Mouse (Mus musculus) bone marrow macrophage, adult 2 months (primary cell): ENCODE data around the gene Itpr1. TPM values are rescaled to one million over a fixed set of nuclear protein-coding genes. Genes with fewer than 3 reads are reported as not detected.

Source experiments
- H3K27ac ChIP-seq: 2 replicates; pipeline ENCODE4 v1.5.1; 2012; ENCODE audit warnings: low read depth, low read length; ENCODE audit not compliant: insufficient read depth
- H3K4me1 ChIP-seq: 2 replicates; pipeline ENCODE4 v1.6.1; 2012; ENCODE audit warnings: low read length; ENCODE audit not compliant: control insufficient read depth, insufficient read depth
- H3K4me3 ChIP-seq: 2 replicates; pipeline ENCODE4 v1.5.1; 2012; ENCODE audit warnings: mild to moderate bottlenecking, low read length, moderate library complexity; ENCODE audit not compliant: insufficient read depth
- CTCF ChIP-seq: IDR thresholded peaks from 2 replicates; pipeline ENCODE4 v1.5.1; 2012; ENCODE audit warnings: low read depth, mild to moderate bottlenecking, low read length, moderate library complexity
- POLR2A ChIP-seq: IDR thresholded peaks from 2 replicates; pipeline ENCODE4 v1.6.1; 2012; ENCODE audit warnings: mild to moderate bottlenecking, low read depth, low read length, borderline replicate concordance
- polyA plus RNA-seq: library from polyadenylated mRNA; stranded (reverse); fragments of >200 nt; gene quantifications from 2 replicates; pipeline ENCODE4 v1.2.4, GENCODE M21; 2012; ENCODE audit not compliant: missing spikeins, insufficient read depth, insufficient read length

The Itpr1 gene
- polyA plus RNA-seq, 1 experiment = 10.9 TPM

GRCm38 (mm10) chr6:108456231-108457062 lies 243.6 kb downstream of the Itpr1 start:
- TF ChIP-seq POLR2A (no peak), CTCF (no peak)
- Histone ChIP-seq H3K4me1 (peaks cover 14% of the 10 kb centered on the region), H3K27ac (no peak overlapping the region), H3K4me3 (no peak overlapping the region)

DNA sequence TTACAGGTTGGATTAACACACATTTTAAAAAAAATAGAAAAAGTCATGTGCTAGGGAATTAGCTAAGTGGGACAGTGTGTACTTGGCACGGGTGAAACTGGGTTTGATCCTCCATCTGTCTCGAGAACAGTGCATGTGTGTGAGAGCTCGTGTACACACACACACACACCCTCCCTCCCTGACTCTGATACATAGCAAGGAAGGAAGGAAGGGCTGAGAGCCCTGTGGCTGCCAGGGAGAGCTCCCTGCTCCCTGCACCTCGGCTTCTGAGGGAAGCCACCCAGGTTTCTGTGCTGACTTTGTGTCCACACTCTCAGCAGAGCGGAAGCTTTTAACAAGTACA lies 244.1 kb downstream of the Itpr1 start:
- no peak overlapping the region for H3K4me3 ChIP-seq
- no peak overlapping the region for H3K27ac ChIP-seq
- TF ChIP-seq POLR2A (no peak), CTCF (no peak)
- peaks cover 12% of the 10 kb centered on the region for H3K4me1 ChIP-seq

DNA sequence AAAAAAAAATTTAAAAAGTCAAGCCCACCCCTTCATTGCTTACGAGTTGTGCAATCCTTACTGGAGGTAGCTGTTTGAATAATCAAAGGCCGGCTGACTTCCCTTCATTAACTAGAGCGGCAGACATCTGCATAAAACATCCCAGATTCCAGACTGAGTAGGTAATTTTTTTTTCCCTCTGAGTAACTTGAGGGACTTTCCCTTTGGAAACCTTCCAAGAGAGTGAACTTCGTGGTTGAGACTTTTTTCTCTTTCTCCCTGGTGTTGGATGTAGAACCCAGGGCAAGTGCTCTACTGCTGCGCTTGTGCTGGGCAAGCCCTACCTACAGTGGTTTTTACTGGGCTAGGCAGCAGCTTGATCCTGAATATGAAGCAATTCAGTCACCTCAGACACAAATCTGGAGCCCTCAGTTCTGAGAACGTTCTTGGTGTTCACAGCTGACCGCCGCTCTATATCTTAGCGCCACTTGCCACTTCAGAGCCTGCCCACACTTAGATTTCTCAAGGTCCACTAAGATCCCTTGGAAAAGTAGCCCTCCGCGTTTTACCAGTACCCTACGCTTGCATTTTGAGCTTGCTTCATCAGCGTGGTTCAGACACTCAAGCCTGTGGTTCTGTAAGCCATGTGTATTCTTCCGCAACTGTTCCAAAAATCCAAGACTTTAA lies 244.8 kb downstream of the Itpr1 start:
- TF ChIP-seq POLR2A = no peak
- TF ChIP-seq CTCF = no peak
- Histone ChIP-seq H3K4me3 (no peak overlapping the region), H3K4me1 (peaks cover 7% of the 10 kb centered on the region), H3K27ac (no peak overlapping the region)

DNA sequence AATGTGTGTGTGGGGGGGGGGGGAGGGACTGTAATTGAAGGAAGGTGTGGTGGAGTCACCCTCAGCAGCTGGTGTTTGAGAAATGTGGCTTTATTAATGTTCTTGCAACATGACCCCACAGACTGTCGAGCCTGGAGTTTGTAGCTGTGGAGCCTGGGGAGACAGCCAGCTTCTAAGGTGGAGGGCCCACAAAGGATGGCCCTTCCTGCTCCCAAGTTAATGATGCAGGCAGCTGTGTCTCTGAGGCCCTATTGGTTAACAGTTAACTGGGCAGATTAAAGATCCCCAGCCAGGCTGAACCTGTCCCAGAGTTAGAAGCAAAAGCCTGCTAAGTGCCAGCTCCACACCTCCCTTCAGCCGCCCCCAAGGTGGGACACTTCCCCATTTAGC lies 245.3 kb downstream of the Itpr1 start:
- H3K27ac ChIP-seq = no peak overlapping the region
- H3K4me3 ChIP-seq = no peak overlapping the region

GRCm38 (mm10) chr6:108458826-108459225 lies 245.9 kb downstream of the Itpr1 start:
- TF ChIP-seq POLR2A (no peak), CTCF (no peak)
- H3K4me1 ChIP-seq = peaks cover 7% of the 10 kb centered on the region
- H3K4me3 ChIP-seq = no peak overlapping the region
- no peak overlapping the region for H3K27ac ChIP-seq

More for the DNA sequence above, 245.3 kb downstream of the Itpr1 start:
- H3K4me1 ChIP-seq = peaks cover 7% of the 10 kb centered on the region
- no peak for TF ChIP-seq CTCF
- no peak for TF ChIP-seq POLR2A

GRCm38 (mm10) chr6:108464308-108464979 lies 251.5 kb downstream of the Itpr1 start:
- TF ChIP-seq POLR2A = no peak
- TF ChIP-seq CTCF = no peak
- Histone ChIP-seq H3K4me3 (no peak overlapping the region), H3K27ac (no peak overlapping the region), H3K4me1 (peaks cover 12% of the 10 kb centered on the region)

DNA sequence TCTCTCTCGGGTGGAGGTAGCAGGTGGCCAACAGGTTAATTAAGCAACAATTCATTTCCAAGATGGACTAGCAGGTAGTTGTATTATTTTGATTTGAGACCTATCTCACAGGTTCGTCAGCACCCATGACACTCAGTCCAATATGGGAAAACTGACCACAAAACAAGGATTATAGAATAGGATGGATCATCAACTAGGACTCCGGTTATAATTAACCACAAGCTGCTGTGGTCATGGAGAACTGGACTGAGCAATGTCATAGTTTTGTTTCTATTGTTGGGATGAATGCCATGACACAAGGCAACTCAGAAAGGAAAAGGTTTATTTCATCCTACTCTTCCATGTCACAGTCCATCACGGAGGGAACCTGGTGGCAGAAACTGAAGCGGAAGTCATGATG lies 252.3 kb downstream of the Itpr1 start:
- Histone ChIP-seq H3K27ac (no peak overlapping the region), H3K4me1 (peaks cover 12% of the 10 kb centered on the region), H3K4me3 (no peak overlapping the region)
- TF ChIP-seq POLR2A = no peak
- no peak for TF ChIP-seq CTCF

DNA sequence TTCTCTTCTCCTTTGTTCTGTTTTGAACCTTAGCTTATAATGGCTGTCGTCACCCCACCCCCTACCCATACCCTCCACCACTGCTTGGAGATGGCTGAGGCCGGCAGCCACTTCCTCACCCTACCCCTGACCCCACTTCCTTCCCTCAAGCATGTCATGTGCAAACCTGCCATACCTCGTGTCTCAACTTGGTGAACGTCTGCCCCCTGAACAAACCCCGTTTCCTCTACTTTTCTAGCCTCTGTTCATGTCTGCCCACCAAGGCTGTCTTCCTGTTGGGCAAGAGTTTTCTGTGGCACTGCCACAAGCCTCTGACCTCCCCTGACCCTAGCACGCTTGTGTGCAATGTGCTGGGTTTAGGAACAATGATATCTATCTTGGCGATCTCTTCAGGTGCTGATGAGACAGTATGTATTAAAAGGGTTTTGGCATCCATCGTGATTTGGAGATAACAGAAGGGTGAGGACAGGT lies 253.2 kb downstream of the Itpr1 start:
- Histone ChIP-seq H3K4me3 (no peak overlapping the region), H3K4me1 (peaks cover 12% of the 10 kb centered on the region), H3K27ac (no peak overlapping the region)
- no peak for TF ChIP-seq CTCF
- no peak for TF ChIP-seq POLR2A

GRCm38 (mm10) chr6:108467597-108467996 lies 254.7 kb downstream of the Itpr1 start:
- Histone ChIP-seq H3K4me1 (peaks cover 12% of the 10 kb centered on the region), H3K27ac (no peak overlapping the region), H3K4me3 (no peak overlapping the region)
- TF ChIP-seq POLR2A = no peak
- TF ChIP-seq CTCF = no peak

GRCm38 (mm10) chr6:108468226-108468825 lies 255.4 kb downstream of the Itpr1 start:
- no peak overlapping the region for H3K27ac ChIP-seq
- no peak for TF ChIP-seq CTCF
- H3K4me3 ChIP-seq = no peak overlapping the region
- H3K4me1 ChIP-seq = peaks cover 12% of the 10 kb centered on the region
